Mouse (Mus musculus) CH12.LX (cell line): ENCODE measurements around the gene Hcrt.

ENCODE experiments used
- BHLHE40 ChIP-seq: IDR thresholded peaks from 2 replicates; pipeline ENCODE4 v1.6.1; 2011; ENCODE audit warnings: mild to moderate bottlenecking, low read depth, low read length, improper control_type of control experiment
- CTCF ChIP-seq, 2 experiments: IDR thresholded peaks in 1 of 2; conservative IDR thresholded peaks in 1 of 2; 2 replicates each; pipeline ENCODE4 v1.5.1; 2011 to 2012; ENCODE audit warnings: low read depth in 2 of 2, low read length in 2 of 2, improper control_type of control experiment in 1 of 2, inconsistent platforms in 1 of 2, mild to moderate bottlenecking in 1 of 2, moderate library complexity in 1 of 2
- E2F4 ChIP-seq: IDR thresholded peaks from 2 replicates; pipeline ENCODE4 v1.6.1; 2011; ENCODE audit warnings: low read depth, low read length, improper control_type of control experiment; ENCODE audit not compliant: insufficient replicate concordance
- EP300 ChIP-seq: IDR thresholded peaks from 2 replicates; pipeline ENCODE4 v1.6.1; 2011; ENCODE audit warnings: low read length, improper control_type of control experiment
- PAX5 ChIP-seq: IDR thresholded peaks from 2 replicates; pipeline ENCODE4 v1.6.1; 2012; ENCODE audit warnings: low read length, inconsistent platforms, mixed read lengths
- POLR2A ChIP-seq: IDR thresholded peaks from 2 replicates; pipeline ENCODE4 v1.6.1; 2011; ENCODE audit warnings: low read depth, mild to moderate bottlenecking, improper control_type of control experiment, low read length
- TCF12 ChIP-seq: IDR thresholded peaks from 2 replicates; pipeline ENCODE4 v1.6.1; 2014; ENCODE audit warnings: low read depth, mild to moderate bottlenecking, inconsistent platforms, low read length, improper control_type of control experiment

GRCm38 (mm10) chr11:100778069-100778468 is 15.3 kb upstream of the Hcrt start:
- TF ChIP-seq CTCF (conservative IDR thresholded peaks at IDR 0.05 in 1 of 2, IDR thresholded peaks at IDR 0.05 in 1 of 2; ENCODE audit: low read depth in 2 of 2, low read length in 2 of 2) = peak in 1 of 2 experiments; percentile 21; a peak in 1 of 4 replicates
- TF ChIP-seq BHLHE40 = no peak
- no peak for TF ChIP-seq EP300
- no peak for TF ChIP-seq POLR2A
- no peak for TF ChIP-seq E2F4
- TF ChIP-seq TCF12 = no peak
- no peak for TF ChIP-seq PAX5
